Mouse (Mus musculus) heart, postnatal 0 days (tissue): ENCODE results near the gene Hist1h1d. TPM values are rescaled to one million over a fixed set of nuclear protein-coding genes. Genes with fewer than 3 reads are reported as not detected.

Experiments
- ATAC-seq: fragments of 200-750 bp; cut with Nextera tagmentation; 2 replicates; pipeline ENCODE4 v1.8.0; 2017; ENCODE audit warnings: low read depth, moderate number of reproducible peaks, moderate library complexity; ENCODE audit not compliant: insufficient read depth
- DNase-seq: peaks from one replicate; pipeline ENCODE4 v3.0.0-alpha.2; 2016; ENCODE audit warnings: low spot score
- H3K27ac ChIP-seq: fragments of 300-500 bp; sonication (generic); 2 replicates; pipeline ENCODE4 v1.5.1; 2014; ENCODE audit warnings: low read depth, mild to moderate bottlenecking
- H3K27me3 ChIP-seq: fragments of 300-500 bp; sonication (generic); 2 replicates; pipeline ENCODE4 v1.6.1; 2014; ENCODE audit warnings: low read length, mixed read lengths; ENCODE audit not compliant: control insufficient read depth, insufficient read depth
- H3K36me3 ChIP-seq: fragments of 300-500 bp; sonication (generic); replicated peaks from 2 replicates; pipeline ENCODE4 v1.6.1; 2014; ENCODE audit warnings: low read length, mixed read lengths; ENCODE audit not compliant: control insufficient read depth, insufficient read depth
- H3K4me1 ChIP-seq: fragments of 300-500 bp; sonication (generic); 2 replicates; pipeline ENCODE4 v1.6.1; 2014; ENCODE audit warnings: antibody characterized with exemption; ENCODE audit not compliant: control insufficient read depth, insufficient read depth
- H3K4me2 ChIP-seq: fragments of 300-500 bp; sonication (generic); 2 replicates; pipeline ENCODE4 v1.6.1; 2014; ENCODE audit warnings: low read depth, mild to moderate bottlenecking, low read length, moderate library complexity
- H3K4me3 ChIP-seq: fragments of 300-500 bp; sonication (generic); 2 replicates; pipeline ENCODE4 v1.5.1; 2014; ENCODE audit warnings: low read depth, low read length
- H3K9ac ChIP-seq: fragments of 300-500 bp; sonication (generic); replicated peaks from 2 replicates; pipeline ENCODE4 v1.6.1; 2014; ENCODE audit warnings: low read depth, low read length, mixed read lengths
- H3K9me3 ChIP-seq: fragments of 300-500 bp; sonication (generic); replicated peaks from 2 replicates; pipeline ENCODE4 v1.6.1; 2016; ENCODE audit warnings: low read length; ENCODE audit not compliant: control insufficient read depth
- CTCF ChIP-seq: IDR thresholded peaks from 2 replicates; pipeline ENCODE4 v1.5.1; 2016; ENCODE audit warnings: antibody characterized with exemption, control low read depth, low read depth
- EP300 ChIP-seq: IDR thresholded peaks from 2 replicates; pipeline ENCODE4 v1.6.1; 2016; ENCODE audit warnings: antibody characterized with exemption, low read depth
- WGBS: fragments of 180-500 bp; shearing (Covaris S2); extraction: QIAGEN DNeasy Blood & Tissue Kit; methylation state at CpG from one replicate; pipeline ENCODE4 v1.1.7; 2014; 5-methylcytosine and 5-hydroxymethylcytosine counted together
- polyA plus RNA-seq: library from polyadenylated mRNA; unstranded; fragments of >200 nt; fragmentation: Nextera tagmentation; extraction: Ambion mirVana; gene quantifications from 2 replicates; pipeline ENCODE4 v1.2.1, GENCODE M21; 2015
- total RNA-seq: library from RNA; depleted of rRNA; stranded (reverse); fragments of >200 nt; gene quantifications from 2 replicates; pipeline ENCODE4 v1.2.3, GENCODE M21; 2014; ENCODE audit warnings: low replicate concordance

Hist1h1d gene
- total and polyA plus RNA-seq, 2 experiments from 2014 or later, result 0.20 to 61.7 TPM

GRCm38 (mm10) chr13:23510127-23510526, 42.9 kb upstream of the Hist1h1d start:
- Histone ChIP-seq H3K27me3 (no peaks in the 10 kb centered on the region), H3K4me1 (0 out of 2 replicates have a peak, but pooled peaks cover 5% of the 10 kb centered on the region), H3K9me3 (no peaks in the 10 kb centered on the region), H3K4me2 (no peak overlapping the region), H3K36me3 (no peaks in the 10 kb centered on the region), H3K27ac (no peak overlapping the region), H3K4me3 (no peak overlapping the region), H3K9ac (no peak overlapping the region)
- ATAC-seq, result no peak
- no peak for DNase-seq
- no peak for TF ChIP-seq CTCF
- TF ChIP-seq EP300, result no peak
- 30% methylated on average over 1 of the region's 1 CpGs for WGBS

GRCm38 (mm10) chr13:23513517-23513916, 39.5 kb upstream of the Hist1h1d start:
- no peak for DNase-seq
- Histone ChIP-seq H3K9ac (no peak overlapping the region), H3K4me1 (no peaks in the 10 kb centered on the region), H3K27ac (no peak overlapping the region), H3K27me3 (no peaks in the 10 kb centered on the region), H3K9me3 (no peaks in the 10 kb centered on the region), H3K36me3 (no peaks in the 10 kb centered on the region), H3K4me3 (no peak overlapping the region), H3K4me2 (no peak overlapping the region)
- no peak for TF ChIP-seq EP300
- no peak for TF ChIP-seq CTCF
- ATAC-seq, result no peak
- WGBS, result 84% methylated on average over 1 of the region's 1 CpGs

- 78% methylated on average over 5 of the region's 5 CpGs for WGBS
- no peak overlapping the region for H3K9ac ChIP-seq
- no peak overlapping the region for H3K27ac ChIP-seq
- no peaks in the 10 kb centered on the region for H3K4me1 ChIP-seq
- H3K36me3 ChIP-seq, result no peaks in the 10 kb centered on the region
- DNase-seq, result no peak
- TF ChIP-seq EP300, result no peak
- TF ChIP-seq CTCF, result no peak
- no peak overlapping the region for H3K4me3 ChIP-seq
- no peaks in the 10 kb centered on the region for H3K9me3 ChIP-seq
- no peak for ATAC-seq
- H3K4me2 ChIP-seq, result no peak overlapping the region
- H3K27me3 ChIP-seq, result no peaks in the 10 kb centered on the region
Observed at GRCm38 (mm10) chr13:23515281-23515680, 37.8 kb upstream of the Hist1h1d start.

- no peak overlapping the region for H3K27ac ChIP-seq
- H3K4me2 ChIP-seq, result peak overlapping the region; percentile 80; the same call in 1 of the 2 replicates
- H3K36me3 ChIP-seq, result no peaks in the 10 kb centered on the region
- DNase-seq, result no peak
- no peaks in the 10 kb centered on the region for H3K4me1 ChIP-seq
- no peak overlapping the region for H3K9ac ChIP-seq
- no peaks in the 10 kb centered on the region for H3K27me3 ChIP-seq
- WGBS, result 59% methylated on average over 15 of the region's 15 CpGs
- H3K4me3 ChIP-seq, result peak overlapping the region; percentile 11; the same call in 1 of the 2 replicates
- no peak for TF ChIP-seq CTCF
- no peak for TF ChIP-seq EP300
- no peak for ATAC-seq
- no peaks in the 10 kb centered on the region for H3K9me3 ChIP-seq
Observed at GRCm38 (mm10) chr13:23515826-23516620, 37.0 kb upstream of the Hist1h1d start.

- WGBS, result under 1% methylated on average over 19 of the region's 19 CpGs
- TF ChIP-seq EP300, result peak; percentile 35; the same call in 1 of the 2 replicates
- no peak for TF ChIP-seq CTCF
Observed at GRCm38 (mm10) chr13:23516822-23517602, 36.0 kb upstream of the Hist1h1d start.

More at GRCm38 (mm10) chr13:23516822-23517602, 36.0 kb upstream of the Hist1h1d start:
- DNase-seq (peak; percentile 60), ATAC-seq (peak; percentile 47; the same call in 1 of the 2 replicates)
- peak overlapping the region; percentile 59 for H3K4me3 ChIP-seq
- no peaks in the 10 kb centered on the region for H3K9me3 ChIP-seq
- H3K36me3 ChIP-seq, result no peaks in the 10 kb centered on the region
- no peak overlapping the region for H3K9ac ChIP-seq
- peak overlapping the region; percentile 79 for H3K27ac ChIP-seq
- H3K4me1 ChIP-seq, result no peaks in the 10 kb centered on the region
- H3K27me3 ChIP-seq, result no peaks in the 10 kb centered on the region
- H3K4me2 ChIP-seq, result peak overlapping the region; percentile 80
